Mouse (Mus musculus): ENCODE data around the gene Slc6a5.

DNA sequence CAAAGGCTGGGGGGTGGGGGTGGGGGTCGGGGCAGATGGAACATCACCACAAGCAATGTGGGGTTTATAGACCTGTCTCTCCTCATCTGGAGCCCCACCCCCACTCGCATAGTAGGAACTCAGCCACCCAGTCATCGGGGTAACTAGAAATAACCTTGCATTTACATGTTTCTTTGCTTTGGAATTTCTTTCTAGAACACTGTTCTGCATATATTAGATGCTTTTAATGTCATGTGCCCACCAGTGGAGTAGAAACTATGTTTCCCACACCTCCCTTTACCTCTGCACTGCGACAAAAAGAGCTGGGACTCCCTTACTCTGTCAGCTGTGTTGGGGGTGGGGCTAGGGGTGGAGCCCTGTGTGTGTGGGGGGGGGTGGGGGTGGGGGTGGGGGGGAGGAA is 3.2 kb downstream of the Slc6a5 start:
- TF ChIP-seq MYOG (IDR thresholded peaks at IDR 0.05; ENCODE audit: control insufficient read depth in 1 of 3, insufficient read depth in 1 of 3, insufficient read length in 2 of 3, low read depth in 2 of 3) (no peak), TCF12 (IDR thresholded peaks at IDR 0.05; ENCODE audit: insufficient read depth, poor library complexity, severe bottlenecking) (no peak), POLR2A (IDR thresholded peaks at IDR 0.05; ENCODE audit: insufficient read length, low read depth) (no peak), USF1 (IDR thresholded peaks at IDR 0.05; ENCODE audit: low read depth) (no peak), MAX (IDR thresholded peaks at IDR 0.05; ENCODE audit: low read depth) (no peak)
